Mouse (Mus musculus) heart, adult 18-20 months (tissue): ENCODE measurements around the gene Gm13694. TPM values are rescaled to one million over a fixed set of nuclear protein-coding genes. Genes with fewer than 3 reads are reported as not detected.
"Not testable (repeated sequence)": the region's sequence is repeated elsewhere in the genome, so short reads cannot be mapped to it uniquely, and the experiment has no call there.

Source experiments
- DNase-seq, 2 experiments: peaks; one replicate each; pipeline ENCODE4 v3.0.0; 2021 to 2022; ENCODE audit warnings: mixed read lengths in 1 of 2
- long read RNA-seq, 2 experiments: library from polyadenylated mRNA; stranded (forward); transcript quantifications; one replicate each; pipeline ENCODE4 v2.0.0; 2021
- total RNA-seq, 2 experiments: library from RNA; stranded (reverse); gene quantifications; 2 replicates each; pipeline ENCODE4 v1.2.3; 2021

Gm13694 gene
- under 1 TPM; 0.75 to 0.77 TPM for total RNA-seq
- long read RNA-seq, experiment 1, partial matches to known transcripts: 0 of 1 reads
- long read RNA-seq, experiment 1, other reads (novel, unspliced or antisense): 0 of 1 reads
- long read RNA-seq, experiment 2: 0 reads

DNA sequence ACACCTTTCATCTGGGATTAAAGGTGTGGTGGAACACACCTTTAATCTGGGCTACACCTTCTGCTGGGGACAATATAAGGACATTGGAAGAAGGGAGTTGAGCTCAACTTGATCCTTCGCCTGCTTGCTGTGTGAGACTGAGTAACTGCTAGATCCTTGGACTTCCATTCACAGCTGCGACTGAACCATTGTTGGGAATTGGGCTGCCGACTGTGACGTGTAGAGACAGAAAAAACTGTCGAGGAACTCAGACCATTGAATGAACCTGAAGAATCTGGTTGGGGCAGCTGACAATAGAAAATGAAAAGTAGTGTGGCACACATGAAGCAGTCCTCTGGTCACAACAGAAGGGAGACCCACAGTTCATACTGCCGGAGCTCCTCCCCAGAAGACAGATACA lies at the start of gene Gm13694:
Gene Gm13694, plus strand, starts transcription at position 301 of the 400 bp plus-strand sequence.
- not testable (repeated sequence) for DNase-seq

DNA sequence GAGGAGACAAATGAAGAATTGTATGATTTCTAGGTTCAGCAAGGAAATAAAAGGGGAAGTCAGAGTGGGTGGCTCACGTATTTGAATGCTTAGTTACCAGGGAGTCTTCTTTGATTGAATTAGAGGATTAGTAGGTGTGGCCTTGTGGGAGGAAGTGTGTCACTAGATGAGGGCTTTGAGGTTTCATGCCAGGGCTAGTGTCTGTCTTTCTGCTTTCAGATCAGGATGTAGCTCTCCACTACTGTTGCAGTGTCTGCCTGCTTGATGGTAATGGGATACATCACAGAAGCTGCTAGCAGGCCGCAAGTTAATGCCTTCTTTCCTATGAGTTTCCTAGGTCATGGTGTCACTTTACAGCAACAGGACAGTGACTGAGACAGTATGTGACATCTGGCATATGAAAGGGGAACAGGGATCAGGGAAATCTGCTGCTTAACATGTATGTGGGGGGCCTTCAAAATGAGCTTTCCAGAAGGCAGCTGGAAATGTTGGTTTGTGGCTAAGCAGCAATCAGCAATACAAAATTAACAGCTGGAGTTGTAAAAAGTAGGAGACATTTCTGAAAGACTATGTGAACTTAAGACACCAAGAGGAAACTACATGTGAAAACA lies 49.1 kb upstream of the Gm13694 start:
- DNase-seq: no peak

DNA sequence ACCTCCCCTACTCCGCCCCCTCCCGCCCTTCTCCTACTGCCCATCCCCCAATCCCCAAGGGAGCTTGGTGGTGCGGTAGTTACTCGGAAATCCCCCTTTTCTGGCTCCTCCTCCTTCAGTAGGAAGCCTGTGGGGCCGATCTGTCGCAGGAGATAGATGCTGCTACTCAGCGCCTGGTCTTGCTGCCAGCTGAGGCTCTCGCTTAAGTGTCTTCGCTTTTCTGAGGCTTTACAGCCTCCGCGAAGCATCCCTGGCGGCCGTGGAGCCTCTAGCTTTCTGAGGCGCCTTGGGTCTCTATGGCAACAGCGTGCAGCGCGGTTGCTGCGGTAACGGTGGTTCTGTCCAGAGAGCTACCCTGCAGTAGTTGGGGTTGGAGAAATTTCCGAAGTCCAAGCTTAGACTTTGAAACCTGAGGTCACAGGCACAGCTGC lies 37.8 kb upstream of the Gm13694 start, which contains the start of gene Zswim2:
Gene Zswim2, minus strand, starts transcription at position 298 of the 431 bp plus-strand sequence.
- DNase-seq: peak; percentile 9 to 10

DNA sequence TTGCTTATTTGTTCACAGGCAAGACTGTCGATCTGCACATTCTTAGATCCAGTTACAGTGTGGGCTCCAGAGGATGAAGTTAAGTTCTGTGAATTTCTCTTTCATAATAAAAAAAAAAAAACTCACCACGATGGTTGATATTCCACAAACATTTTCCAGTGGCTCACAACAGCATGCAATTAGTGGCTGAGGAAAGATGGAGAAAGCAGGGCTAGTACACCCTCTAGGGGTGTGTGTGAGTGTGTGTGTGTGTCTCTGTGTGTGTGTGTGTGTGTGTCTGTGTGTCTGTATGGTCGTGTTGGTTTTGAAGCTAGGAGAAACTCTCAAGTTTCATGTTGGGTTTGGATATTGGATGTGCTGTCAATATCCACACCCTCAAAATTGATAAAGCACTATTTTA lies 37.4 kb upstream of the Gm13694 start:
- no peak for DNase-seq

DNA sequence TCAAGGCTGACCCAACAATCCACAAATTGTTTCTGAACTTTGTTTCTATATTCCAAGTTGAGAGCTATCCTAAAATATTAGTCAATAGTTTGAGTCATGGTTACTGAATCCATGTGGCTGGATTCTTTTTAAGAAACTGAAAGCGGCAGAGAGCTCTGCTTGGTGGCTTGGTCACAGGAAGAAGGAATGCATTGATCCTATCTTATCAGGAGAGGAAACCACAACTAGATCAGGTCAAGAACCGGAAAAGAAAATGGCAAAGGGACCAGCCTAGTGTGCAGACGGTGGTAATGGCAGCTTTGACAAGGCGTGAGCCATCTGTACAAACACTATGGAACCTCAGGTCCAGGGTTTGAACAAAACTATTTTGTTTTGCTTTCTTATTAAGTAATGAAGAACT lies 36.9 kb upstream of the Gm13694 start:
- no peak for DNase-seq

DNA sequence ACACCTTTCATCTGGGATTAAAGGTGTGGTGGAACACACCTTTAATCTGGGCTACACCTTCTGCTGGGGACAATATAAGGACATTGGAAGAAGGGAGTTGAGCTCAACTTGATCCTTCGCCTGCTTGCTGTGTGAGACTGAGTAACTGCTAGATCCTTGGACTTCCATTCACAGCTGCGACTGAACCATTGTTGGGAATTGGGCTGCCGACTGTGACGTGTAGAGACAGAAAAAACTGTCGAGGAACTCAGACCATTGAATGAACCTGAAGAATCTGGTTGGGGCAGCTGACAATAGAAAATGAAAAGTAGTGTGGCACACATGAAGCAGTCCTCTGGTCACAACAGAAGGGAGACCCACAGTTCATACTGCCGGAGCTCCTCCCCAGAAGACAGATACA lies 23.3 kb upstream of the Gm13694 start, which contains the start of gene Gm13698:
Gene Gm13698, plus strand, starts transcription at position 301 of the 400 bp plus-strand sequence.
- DNase-seq: not testable (repeated sequence)

DNA sequence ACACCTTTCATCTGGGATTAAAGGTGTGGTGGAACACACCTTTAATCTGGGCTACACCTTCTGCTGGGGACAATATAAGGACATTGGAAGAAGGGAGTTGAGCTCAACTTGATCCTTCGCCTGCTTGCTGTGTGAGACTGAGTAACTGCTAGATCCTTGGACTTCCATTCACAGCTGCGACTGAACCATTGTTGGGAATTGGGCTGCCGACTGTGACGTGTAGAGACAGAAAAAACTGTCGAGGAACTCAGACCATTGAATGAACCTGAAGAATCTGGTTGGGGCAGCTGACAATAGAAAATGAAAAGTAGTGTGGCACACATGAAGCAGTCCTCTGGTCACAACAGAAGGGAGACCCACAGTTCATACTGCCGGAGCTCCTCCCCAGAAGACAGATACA lies 17.5 kb upstream of the Gm13694 start, which contains the start of gene Gm13693:
Gene Gm13693, plus strand, starts transcription at position 301 of the 400 bp plus-strand sequence.
- DNase-seq: not testable (repeated sequence)

DNA sequence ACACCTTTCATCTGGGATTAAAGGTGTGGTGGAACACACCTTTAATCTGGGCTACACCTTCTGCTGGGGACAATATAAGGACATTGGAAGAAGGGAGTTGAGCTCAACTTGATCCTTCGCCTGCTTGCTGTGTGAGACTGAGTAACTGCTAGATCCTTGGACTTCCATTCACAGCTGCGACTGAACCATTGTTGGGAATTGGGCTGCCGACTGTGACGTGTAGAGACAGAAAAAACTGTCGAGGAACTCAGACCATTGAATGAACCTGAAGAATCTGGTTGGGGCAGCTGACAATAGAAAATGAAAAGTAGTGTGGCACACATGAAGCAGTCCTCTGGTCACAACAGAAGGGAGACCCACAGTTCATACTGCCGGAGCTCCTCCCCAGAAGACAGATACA lies 11.7 kb upstream of the Gm13694 start, which contains the start of gene Gm13695:
Gene Gm13695, plus strand, starts transcription at position 301 of the 400 bp plus-strand sequence.
- not testable (repeated sequence) for DNase-seq

DNA sequence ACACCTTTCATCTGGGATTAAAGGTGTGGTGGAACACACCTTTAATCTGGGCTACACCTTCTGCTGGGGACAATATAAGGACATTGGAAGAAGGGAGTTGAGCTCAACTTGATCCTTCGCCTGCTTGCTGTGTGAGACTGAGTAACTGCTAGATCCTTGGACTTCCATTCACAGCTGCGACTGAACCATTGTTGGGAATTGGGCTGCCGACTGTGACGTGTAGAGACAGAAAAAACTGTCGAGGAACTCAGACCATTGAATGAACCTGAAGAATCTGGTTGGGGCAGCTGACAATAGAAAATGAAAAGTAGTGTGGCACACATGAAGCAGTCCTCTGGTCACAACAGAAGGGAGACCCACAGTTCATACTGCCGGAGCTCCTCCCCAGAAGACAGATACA lies 5.9 kb upstream of the Gm13694 start, which contains the start of gene Gm13696:
Gene Gm13696, plus strand, starts transcription at position 301 of the 400 bp plus-strand sequence.
- not testable (repeated sequence) for DNase-seq

DNA sequence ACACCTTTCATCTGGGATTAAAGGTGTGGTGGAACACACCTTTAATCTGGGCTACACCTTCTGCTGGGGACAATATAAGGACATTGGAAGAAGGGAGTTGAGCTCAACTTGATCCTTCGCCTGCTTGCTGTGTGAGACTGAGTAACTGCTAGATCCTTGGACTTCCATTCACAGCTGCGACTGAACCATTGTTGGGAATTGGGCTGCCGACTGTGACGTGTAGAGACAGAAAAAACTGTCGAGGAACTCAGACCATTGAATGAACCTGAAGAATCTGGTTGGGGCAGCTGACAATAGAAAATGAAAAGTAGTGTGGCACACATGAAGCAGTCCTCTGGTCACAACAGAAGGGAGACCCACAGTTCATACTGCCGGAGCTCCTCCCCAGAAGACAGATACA lies 5.7 kb downstream of the Gm13694 start, which contains the start of gene Gm13697:
Gene Gm13697, plus strand, starts transcription at position 301 of the 400 bp plus-strand sequence.
- not testable (repeated sequence) for DNase-seq

DNA sequence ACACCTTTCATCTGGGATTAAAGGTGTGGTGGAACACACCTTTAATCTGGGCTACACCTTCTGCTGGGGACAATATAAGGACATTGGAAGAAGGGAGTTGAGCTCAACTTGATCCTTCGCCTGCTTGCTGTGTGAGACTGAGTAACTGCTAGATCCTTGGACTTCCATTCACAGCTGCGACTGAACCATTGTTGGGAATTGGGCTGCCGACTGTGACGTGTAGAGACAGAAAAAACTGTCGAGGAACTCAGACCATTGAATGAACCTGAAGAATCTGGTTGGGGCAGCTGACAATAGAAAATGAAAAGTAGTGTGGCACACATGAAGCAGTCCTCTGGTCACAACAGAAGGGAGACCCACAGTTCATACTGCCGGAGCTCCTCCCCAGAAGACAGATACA lies 11.5 kb downstream of the Gm13694 start, which contains the start of gene Gm13691:
Gene Gm13691, plus strand, starts transcription at position 301 of the 400 bp plus-strand sequence.
- not testable (repeated sequence) for DNase-seq

DNA sequence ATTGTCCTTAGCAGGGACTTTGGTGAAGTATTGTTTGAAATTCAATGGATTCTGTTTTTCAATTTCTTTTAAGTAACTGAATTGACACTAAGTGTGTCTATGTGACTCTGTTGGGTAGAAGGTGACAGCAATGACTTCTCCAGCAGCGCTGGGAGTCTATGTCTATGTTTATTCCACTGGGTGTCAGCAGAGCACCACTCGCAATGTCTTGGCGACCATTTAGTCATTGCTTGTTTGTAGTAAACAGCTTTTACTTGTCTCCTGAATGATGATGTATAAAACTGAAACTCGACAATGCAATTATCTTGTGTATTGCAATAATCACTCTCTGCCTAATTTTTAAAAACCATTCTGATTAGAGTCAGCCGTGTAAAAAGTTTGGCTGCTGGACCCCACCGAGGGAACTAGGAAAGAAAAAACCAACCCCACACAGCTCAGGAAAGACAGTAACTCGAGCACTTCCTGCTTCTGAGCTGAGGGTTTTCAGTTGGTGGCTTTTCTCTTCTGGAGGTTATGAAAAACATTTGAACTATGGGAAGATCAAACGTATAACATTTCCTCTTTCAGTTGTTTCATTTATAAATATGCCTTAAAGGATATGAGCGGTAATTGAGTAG lies 15.0 kb downstream of the Gm13694 start:
- DNase-seq: peak; percentile 28 to 48

DNA sequence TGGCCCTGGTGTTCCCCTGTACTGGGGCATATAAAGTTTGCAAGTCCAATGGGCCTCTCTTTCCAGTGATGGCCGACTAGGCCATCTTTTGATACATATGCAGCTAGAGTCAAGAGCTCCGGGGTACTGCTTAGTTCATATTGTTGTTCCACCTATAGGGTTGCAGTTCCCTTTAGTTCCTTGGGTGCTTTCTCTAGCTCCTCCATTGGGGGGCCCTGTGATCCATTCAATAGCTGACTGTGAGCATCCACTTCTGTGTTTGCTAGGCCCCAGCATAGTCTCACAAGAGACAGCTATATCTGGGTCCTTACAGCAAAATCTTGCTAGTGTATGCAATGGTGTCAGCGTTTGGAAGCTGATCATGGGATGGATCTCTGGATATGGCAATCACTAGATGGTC lies 15.8 kb downstream of the Gm13694 start:
- DNase-seq: not testable (repeated sequence)

DNA sequence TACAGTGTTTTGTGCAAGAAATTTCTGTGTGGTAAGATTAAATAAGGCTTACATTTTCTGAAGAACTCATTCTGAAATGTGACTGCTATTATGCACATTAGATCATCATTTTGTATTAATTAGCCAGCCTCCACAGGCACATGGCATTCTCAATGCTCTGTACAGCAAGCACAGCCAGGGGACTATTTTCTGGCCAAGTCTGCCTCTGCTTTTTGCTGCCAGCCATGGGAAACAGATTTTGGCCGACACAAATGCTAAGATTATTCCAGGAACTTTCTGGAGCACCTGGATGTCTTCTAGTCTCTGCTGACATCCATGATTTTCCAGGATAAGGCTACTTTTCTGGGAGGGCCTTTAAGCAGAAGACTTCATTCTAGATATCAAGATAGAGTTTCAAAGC lies 30.2 kb downstream of the Gm13694 start:
- DNase-seq: peak in 1 of 2 experiments; percentile 12

DNA sequence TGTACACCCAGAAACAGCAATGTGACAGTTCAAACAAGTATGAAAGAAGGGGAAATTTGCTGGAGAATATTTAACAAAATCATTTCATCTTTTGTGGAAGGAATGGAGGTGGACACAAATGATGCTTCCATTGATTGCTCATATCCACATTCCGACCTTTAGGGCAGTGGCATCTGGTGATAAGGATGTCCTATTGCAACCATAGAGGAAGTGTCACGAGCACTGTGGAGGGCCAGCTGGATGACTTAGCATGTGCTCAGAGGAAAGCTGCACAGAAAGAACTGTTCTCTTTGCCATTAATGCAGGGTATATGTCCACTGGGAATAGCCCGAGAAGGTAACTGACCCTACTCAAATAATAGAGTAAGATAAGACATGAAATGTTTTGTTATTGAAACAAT lies 31.1 kb downstream of the Gm13694 start:
- no peak for DNase-seq

DNA sequence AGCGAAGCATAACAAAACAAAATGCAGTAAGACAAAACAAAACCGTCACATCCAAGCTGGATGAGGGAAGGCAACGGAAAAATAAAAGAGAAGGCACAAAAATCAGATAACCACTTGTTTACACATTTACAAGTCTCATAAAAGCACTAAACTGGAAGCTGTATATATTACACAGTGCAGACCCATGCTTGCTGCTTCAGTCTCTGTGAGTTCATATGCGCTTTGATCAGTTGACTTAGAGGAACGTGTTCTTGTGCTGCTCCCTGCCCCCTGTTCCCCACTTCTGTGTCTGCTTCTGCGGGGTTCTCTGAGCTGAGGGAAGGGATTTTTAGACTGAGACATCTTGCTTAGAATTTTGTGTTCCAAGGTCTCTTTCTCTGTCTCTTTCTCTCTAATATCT lies 35.8 kb downstream of the Gm13694 start:
- no peak for DNase-seq

DNA sequence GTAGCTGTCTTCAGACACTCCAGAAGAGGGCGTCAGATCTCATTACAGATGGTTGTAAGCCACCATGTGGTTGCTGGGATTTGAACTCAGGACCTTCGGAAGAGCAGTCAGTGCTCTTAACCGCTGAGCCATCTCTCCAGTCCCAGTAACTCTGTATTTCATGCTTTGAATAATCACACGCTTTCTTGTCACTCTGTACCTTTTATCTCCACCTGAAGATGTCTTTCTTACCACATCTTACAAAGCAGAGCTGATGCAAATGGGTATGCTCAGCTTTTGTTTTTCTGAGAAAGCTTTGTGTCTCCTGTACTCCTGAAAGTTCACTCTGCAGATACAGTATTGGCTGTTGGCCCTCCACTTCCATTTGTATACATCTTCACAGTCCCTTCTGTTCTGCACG lies 37.6 kb downstream of the Gm13694 start:
- not testable (repeated sequence) for DNase-seq

DNA sequence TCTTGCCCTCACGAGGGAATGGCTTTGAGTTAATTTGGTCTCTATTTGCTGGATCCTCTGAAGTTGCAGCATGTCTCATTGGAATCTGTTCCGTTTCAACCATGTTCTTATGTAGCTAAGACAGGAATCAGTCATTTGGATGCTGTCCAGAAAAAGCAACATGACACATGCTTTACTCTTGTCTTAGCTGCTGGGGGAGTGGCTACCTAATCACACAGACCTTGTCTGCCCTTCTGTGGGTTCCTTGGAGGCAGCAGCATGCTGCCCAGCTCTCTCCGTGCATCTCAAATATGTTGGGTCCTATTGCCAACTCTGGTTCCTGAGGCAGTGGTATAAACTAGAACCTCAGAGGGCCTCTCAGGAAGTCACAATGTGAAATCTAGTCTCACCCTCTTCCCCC lies 39.6 kb downstream of the Gm13694 start:
- no peak for DNase-seq

DNA sequence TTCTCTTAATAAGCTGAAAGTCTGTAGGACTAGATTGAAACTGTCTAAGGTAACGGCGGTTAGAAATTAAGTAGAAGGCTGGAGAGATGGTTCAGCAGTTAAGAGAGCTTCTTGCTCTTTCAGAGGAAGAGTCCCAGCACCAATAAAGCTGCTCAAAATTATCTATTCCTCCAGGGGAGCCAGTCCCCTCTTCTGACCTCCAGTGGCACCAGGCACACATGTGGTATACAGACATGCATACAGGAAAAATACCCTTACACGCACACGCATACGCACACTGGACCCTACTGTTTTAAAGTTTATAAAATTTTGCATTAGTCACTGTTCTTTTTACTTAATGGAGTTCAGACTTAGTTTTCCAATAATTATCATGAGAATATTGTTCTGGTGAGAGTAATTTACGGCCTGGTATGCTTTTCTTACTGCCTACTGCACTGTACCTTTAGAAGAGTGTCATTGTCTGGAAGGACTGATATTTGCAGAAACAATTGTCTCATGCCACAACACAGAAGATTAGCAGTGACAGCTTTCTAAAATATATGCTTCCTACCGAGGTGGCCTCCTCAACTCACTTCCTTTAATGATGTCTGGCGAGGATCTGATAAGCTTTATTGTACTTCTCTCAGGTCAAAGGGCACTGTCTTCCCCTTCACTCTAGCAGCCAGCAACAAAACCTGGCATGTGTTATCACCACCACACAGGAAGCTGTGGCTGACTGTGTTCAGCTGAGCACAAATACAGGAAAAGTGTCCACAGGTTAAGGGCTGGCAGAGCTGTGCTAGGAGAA lies 41.0 kb downstream of the Gm13694 start:
- peak in 1 of 2 experiments; percentile 16 for DNase-seq

DNA sequence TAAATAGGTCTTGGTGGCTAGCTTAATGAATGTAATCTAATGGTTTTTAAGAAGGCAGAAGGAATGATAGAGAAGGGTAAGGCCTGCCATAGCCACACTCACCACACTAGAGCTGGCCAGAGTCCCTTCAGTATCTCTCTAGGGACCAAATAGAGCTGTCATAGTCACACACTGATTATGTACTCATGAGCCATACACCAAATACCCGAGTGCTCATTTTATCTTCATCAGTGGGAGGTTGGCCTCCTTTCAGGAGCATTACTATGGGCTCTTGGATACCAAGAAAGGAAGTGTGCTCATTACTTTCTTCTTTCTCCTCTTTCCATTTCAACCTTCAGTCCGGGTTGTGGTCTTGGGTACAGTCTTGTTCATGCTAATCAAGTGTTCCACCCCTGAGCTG lies 43.2 kb downstream of the Gm13694 start:
- DNase-seq: peak in 1 of 2 experiments; percentile 9

DNA sequence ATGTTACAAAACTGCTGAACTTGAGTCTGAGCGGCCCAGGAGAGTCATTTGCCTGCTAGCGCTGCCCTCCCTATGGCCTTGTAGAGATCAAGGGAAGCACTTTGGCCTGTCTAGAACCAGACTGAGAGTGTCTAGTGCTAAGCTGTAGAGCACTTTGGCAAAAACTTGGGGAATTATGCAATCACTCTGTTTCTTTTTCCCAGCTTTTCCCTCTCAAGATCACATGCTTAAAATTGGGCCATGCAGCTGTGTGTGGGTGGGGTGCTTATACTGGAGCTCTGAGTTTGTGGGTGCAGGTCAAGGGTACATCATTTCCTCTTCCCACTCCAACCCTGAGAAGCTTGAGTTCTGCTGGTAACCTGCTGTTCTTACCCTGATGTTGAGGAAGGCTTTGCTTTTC lies 44.2 kb downstream of the Gm13694 start:
- DNase-seq: peak; percentile 70 to 85

DNA sequence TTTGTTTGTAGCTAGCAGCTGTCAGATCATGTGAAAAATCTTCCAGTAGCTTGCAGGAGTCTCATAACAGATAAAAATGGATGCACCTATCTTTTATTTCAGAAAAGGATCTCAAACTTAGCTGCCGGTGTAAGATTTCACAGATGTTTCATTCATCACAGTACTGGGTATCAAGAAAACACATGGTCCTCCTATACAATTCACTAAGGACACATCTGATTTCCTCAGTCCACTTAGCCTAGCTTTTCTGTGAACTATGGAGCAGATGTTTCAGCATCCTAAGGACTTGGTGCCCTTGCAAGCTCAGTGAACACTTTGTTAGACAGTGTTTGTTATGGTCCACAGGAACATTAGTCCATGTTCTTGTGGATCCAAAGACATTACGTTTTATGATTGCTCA lies 44.6 kb downstream of the Gm13694 start:
- no peak for DNase-seq
